In genomic region chr17:46484021-46484431, GRCm38 (mm10) we compare ENCODE assay signal across 8 mouse cellular contexts. TPM values are rescaled to one million over a fixed set of nuclear protein-coding genes. Genes with fewer than 3 reads are reported as not detected.
DNase-seq lines count a peak whose midpoint lies in the region; ATAC-seq and TF ChIP-seq lines count a peak whose summit lies in the region.

No protein-coding gene starts in this region.

- DNase-seq in heart, postnatal 36 days, result no peak
- no peak for DNase-seq in urinary bladder, adult 2 months (ENCODE audit: low spot score)
- no peak for DNase-seq in thymus, postnatal 25 days

- H3K4me3 ChIP-seq in heart, embryonic 13.5 days, result peak overlapping the region; percentile 53
- peak overlapping the region; percentile 49 for H3K4me3 ChIP-seq in bone marrow macrophage, adult 2 months (ENCODE audit: insufficient read depth, low read length)
- H3K4me3 ChIP-seq in forebrain, embryonic 12.5 days (replicated peaks), result peak overlapping the region; percentile 36
- peak overlapping the region; percentile 45 for H3K4me3 ChIP-seq in kidney, embryonic 16.5 days (ENCODE audit: low read length)
- peak overlapping the region; percentile 88 for H3K4me3 ChIP-seq in megakaryocyte, embryonic 14.5 days (replicated peaks)

- no peak for ATAC-seq in heart, embryonic 13.5 days (ENCODE audit: extremely low read depth, insufficient number of reproducible peaks, low FRiP score, low TSS enrichment)
- peak; percentile 7 for ATAC-seq in forebrain, embryonic 12.5 days (ENCODE audit: low FRiP score)
- peak; percentile 42; the same call in 1 of the 2 replicates for ATAC-seq in kidney, embryonic 16.5 days (ENCODE audit: low FRiP score, low TSS enrichment)

- peak overlapping the region; percentile 84 for H3K4me2 ChIP-seq in heart, embryonic 13.5 days
- H3K4me2 ChIP-seq in forebrain, embryonic 12.5 days, result peak overlapping the region; percentile 76
- H3K4me2 ChIP-seq in kidney, embryonic 16.5 days (replicated peaks; ENCODE audit: low read depth, low read length), result peak overlapping the region; percentile 66

- no peak overlapping the region for H3K27ac ChIP-seq in heart, embryonic 13.5 days (replicated peaks)
- H3K27ac ChIP-seq in bone marrow macrophage, adult 2 months (ENCODE audit: insufficient read depth, low read depth, low read length), result no peak overlapping the region
- H3K27ac ChIP-seq in forebrain, embryonic 12.5 days, result no peak overlapping the region; the same call in 1 of the 2 replicates
- peak overlapping the region; percentile 28 for H3K27ac ChIP-seq in kidney, embryonic 16.5 days (ENCODE audit: low read length)

- peaks cover 14% of the 10 kb centered on the region for H3K4me1 ChIP-seq in heart, embryonic 13.5 days
- H3K4me1 ChIP-seq in bone marrow macrophage, adult 2 months (ENCODE audit: control insufficient read depth, insufficient read depth, low read length), result peaks cover 3% of the 10 kb centered on the region; the same call in 1 of the 2 replicates
- H3K4me1 ChIP-seq in forebrain, embryonic 12.5 days, result peaks cover 51% of the 10 kb centered on the region
- peaks cover 14% of the 10 kb centered on the region for H3K4me1 ChIP-seq in kidney, embryonic 16.5 days (ENCODE audit: insufficient read depth, low read length)
- H3K4me1 ChIP-seq in megakaryocyte, embryonic 14.5 days, result peaks cover 24% of the 10 kb centered on the region

- no peak for TF ChIP-seq CTCF in bone marrow macrophage, adult 2 months (IDR thresholded peaks at IDR 0.05; ENCODE audit: low read depth, low read length)

- 2% methylated on average over 13 of the region's 13 CpGs for WGBS in heart, embryonic 13.5 days
- 2% methylated on average over 13 of the region's 13 CpGs for WGBS in forebrain, embryonic 12.5 days
- WGBS in kidney, embryonic 16.5 days, result under 1% methylated on average over 13 of the region's 13 CpGs

- TF ChIP-seq POLR2A in bone marrow macrophage, adult 2 months (IDR thresholded peaks at IDR 0.05; ENCODE audit: borderline replicate concordance, low read depth, low read length), result no peak

- intact Hi-C loops in heart, postnatal 36 days (cut with DNase I), result no loop called here

- H3K27me3 ChIP-seq in heart, embryonic 13.5 days (replicated peaks), result peaks cover 97% of the 10 kb centered on the region
- H3K27me3 ChIP-seq in forebrain, embryonic 12.5 days, result peaks cover 46% of the 10 kb centered on the region
- peaks cover 62% of the 10 kb centered on the region for H3K27me3 ChIP-seq in kidney, embryonic 16.5 days (ENCODE audit: insufficient read depth, low read length)
- H3K27me3 ChIP-seq in megakaryocyte, embryonic 14.5 days (replicated peaks), result peaks cover 94% of the 10 kb centered on the region

- H3K9ac ChIP-seq in heart, embryonic 13.5 days, result peak overlapping the region; percentile 68
- H3K9ac ChIP-seq in forebrain, embryonic 12.5 days, result peak overlapping the region; percentile 56
- H3K9ac ChIP-seq in kidney, embryonic 16.5 days (replicated peaks; ENCODE audit: low read length), result peak overlapping the region; percentile 62

- no peaks in the 10 kb centered on the region for H3K36me3 ChIP-seq in heart, embryonic 13.5 days
- H3K36me3 ChIP-seq in forebrain, embryonic 12.5 days (replicated peaks), result peaks cover 21% of the 10 kb centered on the region
- no peaks in the 10 kb centered on the region for H3K36me3 ChIP-seq in kidney, embryonic 16.5 days (ENCODE audit: insufficient read depth, low read length)
- H3K36me3 ChIP-seq in megakaryocyte, embryonic 14.5 days (replicated peaks; ENCODE audit: low read length), result no peaks in the 10 kb centered on the region

- H3K9me3 ChIP-seq in heart, embryonic 13.5 days, result no peaks in the 10 kb centered on the region
- H3K9me3 ChIP-seq in forebrain, embryonic 12.5 days, result no peaks in the 10 kb centered on the region
- no peaks in the 10 kb centered on the region for H3K9me3 ChIP-seq in kidney, embryonic 16.5 days (ENCODE audit: low read length)
- H3K9me3 ChIP-seq in megakaryocyte, embryonic 14.5 days, result no peaks in the 10 kb centered on the region

RNA-seq across cellular contexts. Expression of gene Ttbk1, which starts 3.4 kb away (rescaled TPM):
- 0.10 and 0.12 TPM in 2 replicates for polyA plus RNA-seq in heart, embryonic 13.5 days (2015; fragmentation: Nextera tagmentation; extraction: Ambion mirVana)
- total RNA-seq in heart, postnatal 36 days (2021), result under 1 TPM; 0.19 TPM
- polyA plus RNA-seq in bone marrow macrophage, adult 2 months (2012; ENCODE audit: insufficient read depth, insufficient read length, missing spikeins), result not detected in 2 replicates
- polyA plus RNA-seq in forebrain, embryonic 12.5 days (2016; fragmentation: Nextera tagmentation; extraction: Ambion mirVana), result 4.0 and 5.0 TPM in 2 replicates
- 0.15 and 0.23 TPM in 2 replicates for polyA plus RNA-seq in kidney, embryonic 16.5 days (2015; fragmentation: Nextera tagmentation; extraction: Ambion mirVana)
- 0.06 and 0.60 TPM in 2 replicates for polyA plus RNA-seq in megakaryocyte, embryonic 14.5 days (2012; ENCODE audit: insufficient read depth, low replicate concordance)
- polyA plus RNA-seq in urinary bladder, adult 2 months (2012; rRNA removed), result 0.06 and 0.07 TPM in 2 replicates

RNA-seq across cellular contexts. Expression of gene Dnph1, which starts 12.5 kb away (rescaled TPM):
- polyA plus RNA-seq in heart, embryonic 13.5 days (2015; fragmentation: Nextera tagmentation; extraction: Ambion mirVana), result 24.7 and 32.5 TPM in 2 replicates
- 1 to 10 TPM in 1 of 2 experiments, under 1 TPM in 1; 0.89 to 2.2 TPM for total RNA-seq in heart, postnatal 36 days (2021)
- 5.7 and 9.0 TPM in 2 replicates for polyA plus RNA-seq in bone marrow macrophage, adult 2 months (2012; ENCODE audit: insufficient read depth, insufficient read length, missing spikeins)
- polyA plus RNA-seq in forebrain, embryonic 12.5 days (2016; fragmentation: Nextera tagmentation; extraction: Ambion mirVana), result 68.3 and 71.7 TPM in 2 replicates
- polyA plus RNA-seq in kidney, embryonic 16.5 days (2015; fragmentation: Nextera tagmentation; extraction: Ambion mirVana), result 56.5 and 60.3 TPM in 2 replicates
- polyA plus RNA-seq in megakaryocyte, embryonic 14.5 days (2012; ENCODE audit: insufficient read depth, low replicate concordance), result 6.5 and 14.6 TPM in 2 replicates
- polyA plus RNA-seq in urinary bladder, adult 2 months (2012; rRNA removed), result 6.1 and 7.0 TPM in 2 replicates

RNA-seq across cellular contexts. Expression of gene Slc22a7, which starts 45.8 kb away (rescaled TPM):
- not detected in 2 replicates for polyA plus RNA-seq in heart, embryonic 13.5 days (2015; fragmentation: Nextera tagmentation; extraction: Ambion mirVana)
- not detected for total RNA-seq in heart, postnatal 36 days (2021)
- not detected in 2 replicates for polyA plus RNA-seq in bone marrow macrophage, adult 2 months (2012; ENCODE audit: insufficient read depth, insufficient read length, missing spikeins)
- polyA plus RNA-seq in forebrain, embryonic 12.5 days (2016; fragmentation: Nextera tagmentation; extraction: Ambion mirVana), result 0.14 TPM in 1 of 2 replicates, not detected in the other
- polyA plus RNA-seq in kidney, embryonic 16.5 days (2015; fragmentation: Nextera tagmentation; extraction: Ambion mirVana), result 0.15 and 0.32 TPM in 2 replicates
- polyA plus RNA-seq in megakaryocyte, embryonic 14.5 days (2012; ENCODE audit: insufficient read depth, low replicate concordance), result not detected in 2 replicates
- polyA plus RNA-seq in urinary bladder, adult 2 months (2012; rRNA removed), result not detected in 2 replicates

RNA-seq across cellular contexts. Expression of gene Crip3, which starts 55.3 kb away (rescaled TPM):
- 1.2 TPM in 2 replicates for polyA plus RNA-seq in heart, embryonic 13.5 days (2015; fragmentation: Nextera tagmentation; extraction: Ambion mirVana)
- 1 to 10 TPM in 1 of 2 experiments, not detected in 1; 1.2 TPM for total RNA-seq in heart, postnatal 36 days (2021)
- polyA plus RNA-seq in bone marrow macrophage, adult 2 months (2012; ENCODE audit: insufficient read depth, insufficient read length, missing spikeins), result not detected in 2 replicates
- polyA plus RNA-seq in forebrain, embryonic 12.5 days (2016; fragmentation: Nextera tagmentation; extraction: Ambion mirVana), result 0.79 and 0.91 TPM in 2 replicates
- polyA plus RNA-seq in kidney, embryonic 16.5 days (2015; fragmentation: Nextera tagmentation; extraction: Ambion mirVana), result 0.54 and 0.68 TPM in 2 replicates
- not detected in 2 replicates for polyA plus RNA-seq in megakaryocyte, embryonic 14.5 days (2012; ENCODE audit: insufficient read depth, low replicate concordance)
- 0.76 and 1.6 TPM in 2 replicates for polyA plus RNA-seq in urinary bladder, adult 2 months (2012; rRNA removed)

Comparison
In these comparisons a context has a peak if more than half of its experiments do, and no peak if none do; other contexts are left out.
1. H3K4me3 ChIP-seq: peak in every context shown above with its lines; median percentile 88 in megakaryocyte, embryonic 14.5 days; 53 in heart, embryonic 13.5 days; 49 in bone marrow macrophage, adult 2 months; 45 in kidney, embryonic 16.5 days; 36 in forebrain, embryonic 12.5 days.